Mouse (Mus musculus) layer of hippocampus, adult 9-11 months (tissue): ENCODE measurements around the gene Ctcf.
A peak's percentile ranks its signal among the peaks of the same experiment; 100 is the strongest.

Source experiments
- DNase-seq: peaks from one replicate; pipeline ENCODE4 v3.0.0; 2022

Ctcf gene

GRCm38 (mm10) chr8:105657641-105658040 is 21.3 kb downstream of the Ctcf start:
- DNase-seq, result no peak

- no peak for DNase-seq
These were observed 24.8 kb downstream of the Ctcf start for GRCm38 (mm10) chr8:105661167-105661566.

GRCm38 (mm10) chr8:105677891-105678290 is 41.5 kb downstream of the Ctcf start:
- DNase-seq, result no peak

GRCm38 (mm10) chr8:105685325-105685724 is 49.0 kb downstream of the Ctcf start:
- no peak for DNase-seq

GRCm38 (mm10) chr8:105685796-105686308 is 49.5 kb downstream of the Ctcf start, which contains the start of gene Carmil2:
Gene Carmil2 (plus strand): TSS chr8:105686274.
- no peak for DNase-seq

GRCm38 (mm10) chr8:105686551-105686950 is 50.2 kb downstream of the Ctcf start:
- no peak for DNase-seq

- DNase-seq, result no peak
These were observed 51.1 kb downstream of the Ctcf start for GRCm38 (mm10) chr8:105687512-105687911.

GRCm38 (mm10) chr8:105688242-105688752 is 51.9 kb downstream of the Ctcf start:
- DNase-seq, result no peak

GRCm38 (mm10) chr8:105689256-105689982 is 53.1 kb downstream of the Ctcf start:
- no peak for DNase-seq

- no peak for DNase-seq
These were observed 53.6 kb downstream of the Ctcf start for GRCm38 (mm10) chr8:105689983-105690360.

GRCm38 (mm10) chr8:105690978-105691377 is 54.6 kb downstream of the Ctcf start:
- DNase-seq, result no peak

GRCm38 (mm10) chr8:105692449-105693182 is 56.2 kb downstream of the Ctcf start:
- DNase-seq, result no peak

- peak; percentile 74 for DNase-seq
These were observed 57.3 kb downstream of the Ctcf start for GRCm38 (mm10) chr8:105693648-105694047.

- no peak for DNase-seq
These were observed 57.9 kb downstream of the Ctcf start for GRCm38 (mm10) chr8:105694051-105694799.

GRCm38 (mm10) chr8:105695080-105695780 is 58.9 kb downstream of the Ctcf start:
- DNase-seq, result no peak

GRCm38 (mm10) chr8:105697196-105697780 is 60.9 kb downstream of the Ctcf start:
- no peak for DNase-seq

GRCm38 (mm10) chr8:105698734-105699133 is 62.4 kb downstream of the Ctcf start:
- no peak for DNase-seq

GRCm38 (mm10) chr8:105699488-105700215 is 63.3 kb downstream of the Ctcf start:
- no peak for DNase-seq

- DNase-seq, result peak; percentile 63
These were observed 64.2 kb downstream of the Ctcf start for GRCm38 (mm10) chr8:105700566-105700965.

GRCm38 (mm10) chr8:105700966-105701824 is 64.8 kb downstream of the Ctcf start, which contains the start of the genes Acd and Pard6a:
Gene Acd (minus strand): TSS chr8:105701102.
Gene Pard6a (plus strand): TSS chr8:105701148.
- DNase-seq, result peak; percentile 95
